10 mouse cellular contexts compared by ENCODE assay signal in the genomic region with DNA sequence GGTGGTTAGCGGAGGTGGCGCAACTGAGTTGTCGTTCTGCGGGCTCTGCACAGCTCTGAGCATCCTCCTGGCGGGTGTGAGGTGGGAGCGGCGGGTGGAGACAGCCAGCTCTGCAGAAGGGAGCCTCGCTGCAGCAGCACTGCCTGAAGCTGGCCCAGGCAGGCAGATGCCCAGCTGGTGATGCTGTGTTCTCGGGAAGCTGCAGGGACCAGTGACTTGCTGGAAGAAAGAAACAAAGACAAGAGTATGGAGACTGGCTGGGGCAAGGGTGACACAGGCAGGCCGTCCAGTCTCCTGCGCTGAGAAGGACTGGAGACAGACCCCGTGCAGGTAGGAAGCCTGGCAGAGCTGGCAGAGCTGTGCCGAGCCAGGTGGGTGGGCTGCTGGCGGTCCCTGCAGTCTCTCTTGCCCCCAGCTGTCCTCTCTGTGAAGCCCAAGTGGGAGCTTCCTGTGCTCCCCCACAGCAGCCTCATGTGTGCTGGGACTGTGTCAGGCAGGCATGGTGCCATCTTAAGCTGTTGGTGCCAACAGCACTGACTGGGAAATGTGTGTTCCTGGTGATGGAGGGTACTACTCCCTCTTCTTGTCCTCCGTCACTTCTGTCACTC. TPM values are rescaled to one million over a fixed set of nuclear protein-coding genes. Genes with fewer than 3 reads are reported as not detected.
A peak's percentile ranks its signal among the peaks of the same experiment; 100 is the strongest.
DNase-seq lines count a peak whose midpoint lies in the region; ATAC-seq lines count a peak whose summit lies in the region.
"Had no signal": no experiment of that assay in that cellular context is flagged by ENCODE, and none has a peak within 500 bp of the region (broad histone marks: within the 10 kb centered on the region; RNA-seq: fewer than 3 reads in every experiment).

No protein-coding gene starts in this region.

- H3K9me3 ChIP-seq in midbrain, embryonic 16.5 days (replicated peaks; ENCODE audit: control insufficient read depth, low read length, poor library complexity, severe bottlenecking) = no peaks in the 10 kb centered on the region
- H3K9me3 ChIP-seq: heart, embryonic 13.5 days had no signal

- H3K9ac ChIP-seq in midbrain, embryonic 16.5 days (ENCODE audit: low read depth, low read length) = peak overlapping the region; percentile 28; the same call in 1 of the 2 replicates
- H3K9ac ChIP-seq: heart, embryonic 13.5 days had no signal

- peak; percentile 14 for DNase-seq in CD4-positive, CD25-positive, alpha-beta regulatory T cell, adult 2 months (ENCODE audit: low read depth, low spot score)
- DNase-seq in cerebellum, postnatal 25 days = peak; percentile 47 to 57
- peak; percentile 78 to 79 for DNase-seq in layer of hippocampus, adult 8-10 months (ENCODE audit: low spot score in 2 of 2)
- DNase-seq in c-Kit-positive CD71-positive TER-119-positive erythroid progenitor cells, embryonic 14.5 days (ENCODE audit: low spot score) = no peak
- DNase-seq in ovary, postnatal 14 days (ENCODE audit: low spot score) = no peak
- DNase-seq in adrenal gland, adult 8-10 months = no peak

- 57% methylated on average over 15 of the region's 15 CpGs for WGBS in midbrain, embryonic 16.5 days

- no peak for ATAC-seq in CD4-positive, CD25-positive, alpha-beta regulatory T cell, adult 4 months
- peak; percentile 50 for ATAC-seq in midbrain, embryonic 16.5 days

- no peaks in the 10 kb centered on the region for H3K27me3 ChIP-seq in midbrain, embryonic 16.5 days (ENCODE audit: control insufficient read depth, insufficient read depth, low read depth, low read length)

- peak overlapping the region; percentile 54; the same call in 1 of the 2 replicates for H3K27ac ChIP-seq in midbrain, embryonic 16.5 days (ENCODE audit: low read length)
- H3K27ac ChIP-seq: heart, embryonic 13.5 days; macrophage had no signal

- H3K4me2 ChIP-seq in midbrain, embryonic 16.5 days (ENCODE audit: low read length) = peak overlapping the region; percentile 17; the same call in 1 of the 2 replicates
- H3K4me2 ChIP-seq: heart, embryonic 13.5 days had no signal

- no peak overlapping the region for H3K4me3 ChIP-seq in midbrain, embryonic 16.5 days (ENCODE audit: low read depth, low read length)
- H3K4me3 ChIP-seq: heart, embryonic 13.5 days had no signal

- H3K4me1 ChIP-seq in midbrain, embryonic 16.5 days (ENCODE audit: control insufficient read depth, insufficient read depth, low read length) = peaks cover 28% of the 10 kb centered on the region

- H3K36me3 ChIP-seq in midbrain, embryonic 16.5 days (ENCODE audit: control insufficient read depth, insufficient read depth, low read length) = no peaks in the 10 kb centered on the region
- H3K36me3 ChIP-seq: heart, embryonic 13.5 days had no signal

RNA-seq across cellular contexts. Expression of gene Ablim2, which starts 56.8 kb away (rescaled TPM):
- 1 to 10 TPM; 2.8 to 3.4 TPM for polyA plus RNA-seq in CD4-positive, CD25-positive, alpha-beta regulatory T cell, adult 4 months (2017; shearing (Covaris generic))
- 100 to 1,000 TPM; 114 to 158 (median 135) TPM for total RNA-seq in layer of hippocampus, adult 8-10 months (2022)
- 29.4 and 36.2 TPM in 2 replicates for polyA plus RNA-seq in midbrain, embryonic 16.5 days (2015; fragmentation: Nextera tagmentation; extraction: Ambion mirVana)
- 10 to 100 TPM in 2 of 4 experiments, 1 to 10 TPM in 2; 4.4 to 21.5 (median 11.4) TPM for total RNA-seq in adrenal gland, adult 8-10 months (2022)

Comparison
In these comparisons a context has a peak if more than half of its experiments do, and no peak if none do; other contexts are left out.
1. DNase-seq: peak in CD4-positive, CD25-positive, alpha-beta regulatory T cell, adult 2 months (single experiment), cerebellum, postnatal 25 days (2 of 2) and layer of hippocampus, adult 8-10 months (2 of 2); none in c-Kit-positive CD71-positive TER-119-positive erythroid progenitor cells, embryonic 14.5 days (single experiment), ovary, postnatal 14 days (single experiment) and adrenal gland, adult 8-10 months (single experiment).
2. RNA of gene Ablim2, which starts 56.8 kb away (total RNA-seq): 114 to 158 TPM in layer of hippocampus, adult 8-10 months; 4.4 to 21.5 TPM in adrenal gland, adult 8-10 months; every median in the first group is over 4 times any median in the second.